Mouse (Mus musculus) kidney, embryonic 14.5 days (tissue): ENCODE measurements at regions not wholly inside any gene's neighbourhood (a gene's known extent, or its start where the extent isn't known, plus 50 kb on each side); places are given as distances from the start of the nearest gene placed in this dataset.
"Not testable (repeated sequence)": the region's sequence is repeated elsewhere in the genome, so short reads cannot be mapped to it uniquely, and the experiment has no call there.

Experiments
- ATAC-seq: fragments of 200-750 bp; cut with Nextera tagmentation; 2 replicates; pipeline ENCODE4 v1.8.0; 2017; ENCODE audit warnings: moderate number of reproducible peaks, mild to moderate bottlenecking, moderate TSS enrichment, moderate library complexity; ENCODE audit not compliant: low FRiP score, low TSS enrichment
- H3K27ac ChIP-seq: fragments of 300-500 bp; sonication (generic); 2 replicates; pipeline ENCODE4 v1.5.1; 2014; ENCODE audit warnings: low read depth, mild to moderate bottlenecking, low read length, moderate library complexity, mixed read lengths
- H3K27me3 ChIP-seq: fragments of 300-500 bp; sonication (generic); 2 replicates; pipeline ENCODE4 v1.6.1; 2014; ENCODE audit warnings: mild to moderate bottlenecking, low read length; ENCODE audit not compliant: control insufficient read depth, insufficient read depth
- H3K36me3 ChIP-seq: fragments of 300-500 bp; sonication (generic); 2 replicates; pipeline ENCODE4 v1.6.1; 2014; ENCODE audit warnings: low read length, mixed read lengths; ENCODE audit not compliant: control insufficient read depth, insufficient read depth
- H3K4me1 ChIP-seq: fragments of 300-500 bp; sonication (generic); 2 replicates; pipeline ENCODE4 v1.6.1; 2014; ENCODE audit warnings: low read length, mixed read lengths; ENCODE audit not compliant: control insufficient read depth, insufficient read depth
- H3K4me2 ChIP-seq: fragments of 300-500 bp; sonication (generic); replicated peaks from 2 replicates; pipeline ENCODE4 v1.6.1; 2014; ENCODE audit warnings: low read depth, mild to moderate bottlenecking, low read length
- H3K4me3 ChIP-seq: fragments of 300-500 bp; sonication (generic); 2 replicates; pipeline ENCODE4 v1.5.1; 2014; ENCODE audit warnings: mild to moderate bottlenecking, low read length
- H3K9ac ChIP-seq: fragments of 300-500 bp; sonication (generic); 2 replicates; pipeline ENCODE4 v1.6.1; 2014; ENCODE audit warnings: low read depth, mild to moderate bottlenecking, low read length, moderate library complexity
- H3K9me3 ChIP-seq: fragments of 300-500 bp; sonication (generic); 2 replicates; pipeline ENCODE4 v1.6.1; 2016; ENCODE audit warnings: low read length; ENCODE audit not compliant: control insufficient read depth
- WGBS: fragments of 180-500 bp; shearing (Covaris S2); extraction: QIAGEN DNeasy Blood & Tissue Kit; methylation state at CpG from one replicate; pipeline ENCODE4 v1.1.7; 2014; 5-methylcytosine and 5-hydroxymethylcytosine counted together

DNA sequence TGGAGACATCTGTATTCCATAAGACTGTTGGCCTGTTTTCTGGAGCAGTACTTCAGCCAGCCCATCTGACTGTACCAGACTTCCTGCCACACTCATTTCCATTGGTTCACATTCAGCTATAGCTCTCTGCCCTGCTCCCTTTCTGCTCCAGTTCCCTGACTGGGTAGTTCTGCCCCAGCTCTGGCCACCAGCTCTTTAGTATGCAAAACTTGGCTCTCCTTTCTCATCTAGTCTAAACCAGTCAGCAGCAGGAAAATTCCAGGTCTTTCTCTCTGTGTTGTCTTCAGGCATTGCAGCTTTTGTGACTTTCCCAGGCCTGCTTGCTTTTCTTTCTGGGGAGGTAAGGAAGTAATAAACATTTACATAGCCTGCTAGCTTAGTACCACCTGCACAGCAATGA is 363.5 kb upstream of the Agtr1b start:
- Histone ChIP-seq H3K27ac (no peak overlapping the region), H3K9ac (no peak overlapping the region), H3K36me3 (no peaks in the 10 kb centered on the region), H3K4me2 (no peak overlapping the region), H3K4me3 (no peak overlapping the region), H3K4me1 (no peaks in the 10 kb centered on the region), H3K9me3 (no peaks in the 10 kb centered on the region), H3K27me3 (no peaks in the 10 kb centered on the region)
- ATAC-seq: no peak

DNA sequence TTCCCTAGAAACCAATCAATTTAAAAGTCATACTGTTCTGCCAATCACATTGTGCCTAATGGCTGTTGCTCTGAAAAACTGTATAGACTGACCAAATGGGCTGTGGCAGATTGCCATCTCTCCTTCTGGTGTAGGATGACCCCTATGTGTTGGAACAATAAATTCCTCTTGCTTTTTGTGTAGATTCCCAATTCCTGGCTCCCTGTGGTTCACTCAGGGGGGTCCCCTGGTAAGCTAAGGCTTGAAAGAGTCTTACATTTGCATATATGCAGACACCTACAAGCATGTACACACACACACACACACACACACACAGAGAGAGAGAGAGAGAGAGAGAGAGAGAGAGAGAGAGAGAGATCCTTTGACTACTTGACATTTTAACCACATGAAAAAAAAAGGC is 362.8 kb upstream of the Agtr1b start:
- not testable (repeated sequence) for H3K4me2 ChIP-seq, H3K36me3 ChIP-seq, H3K27me3 ChIP-seq, H3K27ac ChIP-seq, H3K9me3 ChIP-seq, H3K4me1 ChIP-seq, H3K9ac ChIP-seq, H3K4me3 ChIP-seq, ATAC-seq

DNA sequence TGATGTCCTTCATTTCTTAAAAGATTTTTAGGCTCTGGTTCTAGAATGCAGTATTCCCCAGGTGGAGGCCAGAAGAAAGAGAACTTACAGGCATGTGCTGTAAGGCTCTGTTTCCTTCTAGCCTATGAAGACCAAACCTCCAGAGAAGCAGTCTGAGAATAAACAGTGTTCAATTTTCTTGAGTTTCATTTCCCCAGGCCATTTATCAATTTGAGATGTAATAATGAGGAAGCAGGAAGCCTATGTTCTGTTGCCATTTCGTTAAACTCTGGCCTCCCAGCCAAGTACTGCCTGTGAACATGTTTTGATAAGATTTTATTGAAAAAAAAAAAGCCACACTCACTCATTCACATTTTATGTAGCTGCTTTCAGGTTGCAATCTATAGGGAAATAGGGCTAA is 347.7 kb upstream of the Agtr1b start:
- no peak overlapping the region for H3K27ac ChIP-seq
- H3K4me1 ChIP-seq: no peaks in the 10 kb centered on the region
- no peak overlapping the region for H3K4me2 ChIP-seq
- 24% methylated on average over 1 of the region's 1 CpGs for WGBS
- no peak overlapping the region for H3K9ac ChIP-seq
- no peak for ATAC-seq
- H3K27me3 ChIP-seq: no peaks in the 10 kb centered on the region
- no peaks in the 10 kb centered on the region for H3K36me3 ChIP-seq
- no peaks in the 10 kb centered on the region for H3K9me3 ChIP-seq
- H3K4me3 ChIP-seq: no peak overlapping the region

DNA sequence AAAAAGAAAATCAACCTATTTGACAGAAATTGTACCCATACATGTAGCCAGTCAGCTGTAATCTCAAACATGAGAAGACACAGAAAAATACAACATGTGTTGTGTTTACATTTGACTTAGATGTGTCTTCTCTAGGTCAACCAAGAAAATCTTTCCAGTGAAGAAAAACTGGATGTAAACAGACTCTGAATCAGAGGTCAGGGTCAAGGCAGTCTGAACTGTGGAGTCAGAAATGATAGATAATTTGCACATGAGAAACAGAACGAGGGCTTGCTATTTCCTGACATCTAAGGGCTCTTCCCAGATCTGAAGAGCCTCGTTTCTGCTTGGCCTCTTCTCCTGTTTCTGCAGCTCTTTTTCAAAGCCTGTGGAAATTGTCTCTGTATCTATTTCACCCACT is 342.7 kb upstream of the Agtr1b start:
- no peaks in the 10 kb centered on the region for H3K27me3 ChIP-seq
- H3K4me2 ChIP-seq: no peak overlapping the region
- H3K9me3 ChIP-seq: no peaks in the 10 kb centered on the region
- H3K27ac ChIP-seq: no peak overlapping the region
- H3K9ac ChIP-seq: no peak overlapping the region
- ATAC-seq: no peak
- no peak overlapping the region for H3K4me3 ChIP-seq
- 17% methylated on average over 2 of the region's 2 CpGs for WGBS
- no peaks in the 10 kb centered on the region for H3K4me1 ChIP-seq
- no peaks in the 10 kb centered on the region for H3K36me3 ChIP-seq

- WGBS: 84% methylated on average over 2 of the region's 2 CpGs
- no peak overlapping the region for H3K4me2 ChIP-seq
- no peaks in the 10 kb centered on the region for H3K4me1 ChIP-seq
- H3K4me3 ChIP-seq: no peak overlapping the region
- H3K9me3 ChIP-seq: no peaks in the 10 kb centered on the region
- no peaks in the 10 kb centered on the region for H3K36me3 ChIP-seq
- no peak for ATAC-seq
- no peak overlapping the region for H3K27ac ChIP-seq
- no peak overlapping the region for H3K9ac ChIP-seq
- H3K27me3 ChIP-seq: no peaks in the 10 kb centered on the region
Measured at GRCm38 (mm10) chr3:20695322-20695859, 328.4 kb upstream of the Agtr1b start.

GRCm38 (mm10) chr3:20680944-20681494 is 314.0 kb upstream of the Agtr1b start:
- Histone ChIP-seq H3K4me3 (no peak overlapping the region), H3K4me1 (no peaks in the 10 kb centered on the region), H3K9me3 (no peaks in the 10 kb centered on the region), H3K9ac (no peak overlapping the region), H3K27me3 (no peaks in the 10 kb centered on the region), H3K27ac (no peak overlapping the region), H3K4me2 (no peak overlapping the region), H3K36me3 (no peaks in the 10 kb centered on the region)
- ATAC-seq: no peak
- WGBS: 79% methylated on average over 6 of the region's 6 CpGs

GRCm38 (mm10) chr3:20661883-20662282 is 294.9 kb upstream of the Agtr1b start:
- 33% methylated on average over 1 of the region's 1 CpGs for WGBS
- no peaks in the 10 kb centered on the region for H3K9me3 ChIP-seq
- no peak for ATAC-seq
- H3K4me3 ChIP-seq: no peak overlapping the region
- no peak overlapping the region for H3K9ac ChIP-seq
- no peaks in the 10 kb centered on the region for H3K27me3 ChIP-seq
- H3K4me1 ChIP-seq: 0 out of 2 replicates have a peak, but pooled peaks cover 5% of the 10 kb centered on the region
- H3K27ac ChIP-seq: no peak overlapping the region
- no peaks in the 10 kb centered on the region for H3K36me3 ChIP-seq
- H3K4me2 ChIP-seq: no peak overlapping the region

GRCm38 (mm10) chr3:20655345-20655744 is 288.4 kb upstream of the Agtr1b start:
- Histone ChIP-seq H3K4me2 (no peak overlapping the region), H3K9me3 (no peaks in the 10 kb centered on the region), H3K27ac (no peak overlapping the region), H3K9ac (no peak overlapping the region), H3K27me3 (no peaks in the 10 kb centered on the region), H3K4me3 (no peak overlapping the region), H3K36me3 (no peaks in the 10 kb centered on the region), H3K4me1 (no peaks in the 10 kb centered on the region)
- ATAC-seq: no peak
- 8% methylated on average over 1 of the region's 1 CpGs for WGBS
